Mouse (Mus musculus) layer of hippocampus, postnatal 14 days (tissue): ENCODE results near the gene Scamp4. TPM values are rescaled to one million over a fixed set of nuclear protein-coding genes. Genes with fewer than 3 reads are reported as not detected.
"Not testable (repeated sequence)": the region's sequence is repeated elsewhere in the genome, so short reads cannot be mapped to it uniquely, and the experiment has no call there.

Source experiments
- DNase-seq, 2 experiments: peaks; one replicate each; pipeline ENCODE4 v3.0.0; 2021 to 2022; ENCODE audit warnings: low spot score in 2 of 2, mixed read lengths in 1 of 2
- total RNA-seq, 2 experiments: library from RNA; stranded (reverse); gene quantifications; 2 replicates each; pipeline ENCODE4 v1.2.3; 2021

The Scamp4 gene
- total RNA-seq, 2 experiments from 2014 or later = 38.5 to 40.7 TPM

DNA sequence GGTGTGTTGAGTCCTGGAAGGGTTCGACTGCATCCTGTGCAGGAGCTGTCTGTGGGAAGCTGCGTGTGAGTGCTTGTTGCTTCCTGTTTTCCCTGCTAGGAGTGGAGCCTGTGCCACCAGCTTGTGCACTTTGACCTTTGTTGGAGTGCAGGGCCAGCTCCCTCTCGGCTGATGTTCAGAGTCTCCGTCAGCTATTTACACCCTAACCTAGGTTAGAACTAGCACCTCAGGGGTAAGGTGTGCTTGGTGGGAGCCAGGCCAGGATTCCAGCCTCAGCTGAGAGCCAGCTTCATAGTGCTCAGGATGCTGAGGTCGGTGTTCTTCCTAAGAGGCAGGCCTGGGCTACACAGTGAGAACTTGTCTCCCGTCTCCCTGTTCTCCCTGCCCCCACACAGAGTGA, 32.7 kb downstream of the Scamp4 start:
- DNase-seq = no peak

DNA sequence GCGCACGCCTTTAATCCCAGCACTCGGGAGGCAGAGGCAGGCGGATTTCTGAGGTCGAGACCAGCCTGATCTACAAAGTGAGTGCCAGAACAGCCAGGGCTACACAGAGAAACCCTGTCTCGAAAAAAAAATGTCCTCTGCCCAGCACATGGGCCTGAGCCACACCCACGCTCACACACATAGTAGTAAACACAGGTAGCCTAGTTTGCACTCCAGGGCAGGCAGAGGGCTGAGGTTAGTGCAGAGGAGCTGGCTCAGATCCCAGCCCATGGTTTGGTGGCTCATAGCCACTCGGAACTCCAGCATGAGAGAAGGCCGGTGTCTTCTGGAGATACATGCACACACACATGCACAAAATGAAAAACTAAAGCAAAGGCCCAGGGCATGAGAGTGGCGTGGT, 44.3 kb downstream of the Scamp4 start:
- no peak for DNase-seq

DNA sequence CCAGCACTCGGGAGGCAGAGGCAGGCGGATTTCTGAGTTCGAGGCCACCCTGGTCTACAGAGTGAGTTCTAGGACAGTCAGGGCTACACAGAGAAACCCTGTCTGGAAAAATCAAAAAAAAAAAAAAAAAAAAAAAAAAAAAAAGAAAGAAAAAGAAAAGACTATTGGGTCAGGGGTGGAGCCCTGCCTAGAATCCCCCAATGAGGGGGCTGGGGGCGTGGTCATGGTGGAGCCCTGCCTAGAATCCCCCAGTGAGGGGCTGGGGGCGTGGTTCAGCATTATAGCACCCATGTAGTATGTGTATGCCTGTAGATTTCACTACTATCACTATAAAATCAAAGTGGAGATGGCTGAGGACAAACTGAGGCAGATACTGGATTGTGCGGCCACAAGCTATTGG, 47.2 kb downstream of the Scamp4 start:
- not testable (repeated sequence) for DNase-seq

DNA sequence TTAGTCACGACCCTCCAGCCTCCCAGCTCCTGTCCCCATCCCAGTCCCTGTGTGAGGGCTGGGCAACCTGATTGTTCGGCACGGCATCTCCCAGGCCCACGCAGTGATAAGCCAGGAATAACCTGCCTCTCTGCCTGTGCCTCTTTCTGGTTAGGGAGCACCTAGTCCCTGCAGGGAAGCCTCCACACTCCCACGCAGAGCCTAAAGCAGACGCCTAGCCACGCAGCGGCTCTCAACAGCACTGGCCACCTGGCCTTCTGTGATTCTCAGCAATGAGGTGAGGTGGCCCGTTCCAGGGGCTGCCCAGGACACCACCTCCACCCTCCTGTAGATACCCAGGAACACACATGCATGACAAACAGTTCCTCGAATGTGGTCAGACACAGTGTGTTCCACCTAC, 47.7 kb downstream of the Scamp4 start:
- no peak for DNase-seq

DNA sequence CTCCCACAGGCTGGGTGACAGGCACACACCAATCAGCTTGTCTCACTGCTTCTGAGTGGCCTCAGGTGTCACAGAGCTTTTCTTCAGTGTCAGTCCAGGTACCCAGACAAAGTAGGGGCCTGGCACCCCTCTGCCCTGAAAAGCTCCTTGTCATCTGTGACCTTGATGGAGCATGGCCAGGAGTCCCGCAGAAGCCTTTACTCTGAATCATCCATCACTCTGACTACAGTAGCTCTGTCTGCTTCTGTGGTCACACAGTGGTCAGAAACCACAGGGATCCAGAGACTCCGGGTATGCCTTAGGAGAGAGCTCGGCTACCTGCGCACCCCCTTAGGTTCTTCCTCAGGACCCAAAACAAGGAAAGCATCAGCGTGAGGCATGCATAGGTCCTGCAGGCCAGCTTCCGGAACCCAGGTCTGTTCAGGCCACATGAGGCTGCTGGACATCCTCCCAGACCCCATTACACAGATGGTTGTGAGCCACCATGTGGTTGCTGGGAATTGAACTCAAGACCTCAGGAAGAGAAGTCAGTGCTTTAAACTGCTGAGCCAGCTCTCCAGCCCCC, 50.6 kb downstream of the Scamp4 start:
- no peak for DNase-seq

DNA sequence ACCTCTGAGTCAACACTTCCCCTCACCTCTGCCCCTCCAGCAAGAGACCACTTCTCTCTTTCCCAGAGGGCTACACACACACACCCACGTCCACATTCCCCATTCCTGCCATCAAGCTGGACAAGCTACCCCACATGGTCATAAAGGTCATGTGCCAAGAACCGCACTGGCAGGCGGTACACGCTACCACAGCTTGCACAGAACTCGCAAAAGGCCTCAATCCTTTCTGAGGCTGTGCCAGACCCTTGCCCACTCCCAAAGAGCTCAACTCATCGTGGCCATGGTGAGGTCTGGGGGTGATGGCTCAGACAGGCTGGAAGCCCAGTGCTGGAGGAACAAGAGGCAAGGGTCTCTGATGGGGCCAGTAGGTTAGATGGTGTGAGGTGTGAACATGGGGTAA, 52.2 kb downstream of the Scamp4 start:
- no peak for DNase-seq

DNA sequence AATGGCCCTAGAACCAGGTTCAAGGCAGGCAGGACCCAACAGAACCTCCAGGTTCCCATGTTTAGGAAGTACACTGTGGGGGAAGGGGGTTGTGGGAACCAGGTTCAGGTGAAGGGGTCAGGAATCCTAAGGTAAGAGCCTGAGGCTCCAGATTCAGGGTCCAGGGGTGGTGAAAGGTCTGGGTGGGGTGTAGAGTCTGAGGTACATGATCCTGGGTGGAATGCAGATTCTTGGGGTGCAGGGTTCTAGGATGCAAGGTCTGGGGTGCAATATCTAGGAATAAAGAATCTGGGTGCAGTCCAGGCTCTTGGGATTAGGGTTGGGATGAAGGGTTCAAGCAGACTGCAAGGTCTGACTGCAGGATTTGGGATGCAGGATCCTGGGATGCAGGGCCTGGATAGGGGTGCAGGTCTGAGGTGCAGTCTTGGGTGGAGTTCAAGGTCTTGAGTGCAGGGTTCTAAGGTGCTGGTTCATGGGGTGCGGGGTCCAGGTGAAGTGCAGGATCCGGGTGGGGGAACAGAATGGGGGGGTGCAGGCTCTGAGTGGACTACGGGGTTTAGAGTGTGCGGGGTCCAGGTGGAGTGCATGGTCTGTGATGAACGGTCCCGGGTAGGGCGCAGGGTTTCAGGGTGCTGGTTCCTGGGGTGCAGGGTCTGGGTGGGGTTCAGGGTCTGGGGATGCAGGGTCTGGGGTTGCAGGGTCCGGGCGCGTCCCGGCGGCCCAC, 52.9 kb downstream of the Scamp4 start:
- DNase-seq = no peak

DNA sequence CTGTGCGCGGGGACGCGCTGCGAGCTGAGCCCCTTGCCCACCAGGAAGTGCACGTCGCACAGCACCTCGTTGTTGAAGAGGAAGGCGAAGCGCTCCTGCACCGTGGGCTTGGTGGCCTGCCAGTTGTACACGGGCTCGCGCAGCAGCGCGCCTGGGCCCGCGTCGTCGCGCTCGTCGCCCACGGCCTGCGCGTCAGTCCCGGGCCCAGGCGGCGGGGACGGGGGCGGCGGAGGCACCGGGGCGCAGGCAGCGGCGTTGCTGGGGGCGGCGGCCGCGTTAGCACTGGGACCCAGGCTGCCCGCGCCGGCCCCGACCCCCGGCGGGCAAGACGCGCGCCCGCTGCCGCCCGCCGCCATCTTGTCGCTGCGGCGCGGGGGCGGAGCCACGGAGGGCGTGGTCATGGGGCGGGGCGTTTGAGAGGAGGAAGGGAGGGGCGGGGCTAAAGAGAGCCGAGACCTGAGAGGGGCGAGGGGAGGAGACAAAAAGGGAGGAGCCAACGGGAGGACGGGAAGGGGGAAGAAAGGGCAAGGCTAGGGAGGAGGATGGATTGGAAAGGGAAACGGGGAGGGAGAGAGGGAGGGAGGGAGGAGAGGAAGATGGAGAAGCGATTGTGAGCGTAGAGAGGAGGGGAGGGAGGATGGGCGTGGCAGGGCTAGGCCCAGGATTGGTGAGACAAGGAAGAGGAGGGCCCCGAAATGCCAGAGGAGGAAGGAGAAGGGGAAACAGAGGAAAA, 53.6 kb downstream of the Scamp4 start:
- DNase-seq = peak; percentile 88 to 97

DNA sequence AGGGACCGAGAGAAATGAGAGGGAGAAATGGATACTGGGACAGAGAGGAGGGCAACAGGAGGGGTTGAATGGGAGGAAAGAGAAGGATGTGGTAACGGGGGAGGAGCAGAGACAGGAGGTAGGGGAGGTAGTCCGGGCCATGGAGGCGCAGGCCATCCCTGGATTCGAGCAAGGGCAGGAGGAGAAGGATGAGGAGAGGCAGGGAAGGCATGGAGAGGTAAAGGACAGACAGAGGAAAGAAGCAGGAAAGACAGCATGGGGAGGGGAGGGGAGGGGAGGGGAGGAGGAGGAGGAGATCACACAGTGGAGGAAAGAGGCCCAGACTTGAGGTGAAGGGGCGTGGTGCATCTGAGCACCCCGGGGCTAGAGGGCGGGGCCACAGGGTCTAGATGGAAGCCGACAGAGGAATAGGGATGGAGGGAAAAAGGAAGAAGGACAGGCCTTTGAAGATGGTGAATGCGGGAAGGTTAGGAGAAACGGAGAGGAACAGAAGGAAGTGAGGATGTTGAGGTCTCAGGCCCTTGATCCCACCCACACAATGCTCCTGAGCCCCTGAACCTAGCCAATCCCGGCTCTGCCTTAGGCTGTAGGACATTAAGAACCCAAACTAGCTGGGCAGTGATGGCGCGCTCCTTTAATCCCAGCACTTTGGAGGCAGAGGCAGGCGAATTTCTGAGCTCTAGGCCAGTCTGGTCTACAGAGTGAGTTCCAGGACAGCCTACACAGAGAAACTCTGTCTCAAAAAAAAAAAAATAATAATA, 54.4 kb downstream of the Scamp4 start, which contains the start of gene Btbd2:
TSS of gene Btbd2 (minus strand) at position 209 of the 761 bp plus-strand sequence.
- no peak for DNase-seq

DNA sequence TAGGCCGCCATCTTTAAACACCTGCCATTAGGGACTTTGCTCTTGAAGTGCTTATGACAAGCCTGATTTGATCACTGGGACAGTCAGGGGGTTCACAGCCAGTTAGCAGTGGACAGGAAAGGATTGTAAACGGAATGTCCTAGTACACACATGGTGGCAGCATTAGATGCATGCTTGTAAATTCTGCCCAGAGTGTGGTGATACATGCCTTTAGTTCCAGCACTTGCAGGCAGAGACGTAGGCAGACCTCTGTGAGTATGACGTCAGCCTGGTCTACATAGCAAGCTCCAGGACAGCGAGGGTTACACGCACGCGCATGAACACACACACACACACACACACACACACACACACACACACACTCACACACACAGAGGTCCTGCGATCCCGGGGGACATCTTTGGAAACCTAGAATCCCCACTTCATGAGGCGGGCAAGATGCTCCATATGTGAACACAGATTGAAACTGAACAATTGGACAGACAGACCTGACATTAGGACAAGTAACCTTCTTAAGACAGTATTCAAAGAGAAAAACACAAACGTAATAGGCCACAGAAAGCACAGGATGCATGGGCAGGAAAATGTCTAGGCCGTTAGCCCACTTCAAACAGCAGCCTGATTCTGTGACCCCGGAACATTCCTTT, 55.6 kb downstream of the Scamp4 start:
- DNase-seq = no peak

DNA sequence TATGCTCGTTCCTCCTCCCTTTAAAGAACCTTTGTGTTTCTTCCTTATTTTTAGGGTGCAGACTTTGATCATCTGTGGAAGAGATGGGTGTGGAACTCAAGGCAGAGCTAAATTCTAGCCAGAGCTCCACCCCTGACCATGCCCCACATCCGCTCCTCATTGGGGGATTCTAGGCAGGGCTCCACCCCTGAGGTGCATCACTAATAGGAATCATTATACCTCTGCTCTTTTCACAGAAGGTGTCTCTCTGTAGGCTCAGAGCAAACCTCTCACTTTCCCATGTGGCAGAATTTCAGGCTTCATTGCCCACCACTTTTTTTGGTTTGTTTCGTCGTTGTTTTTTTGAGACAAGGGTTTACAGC, 56.1 kb downstream of the Scamp4 start:
- DNase-seq = no peak

DNA sequence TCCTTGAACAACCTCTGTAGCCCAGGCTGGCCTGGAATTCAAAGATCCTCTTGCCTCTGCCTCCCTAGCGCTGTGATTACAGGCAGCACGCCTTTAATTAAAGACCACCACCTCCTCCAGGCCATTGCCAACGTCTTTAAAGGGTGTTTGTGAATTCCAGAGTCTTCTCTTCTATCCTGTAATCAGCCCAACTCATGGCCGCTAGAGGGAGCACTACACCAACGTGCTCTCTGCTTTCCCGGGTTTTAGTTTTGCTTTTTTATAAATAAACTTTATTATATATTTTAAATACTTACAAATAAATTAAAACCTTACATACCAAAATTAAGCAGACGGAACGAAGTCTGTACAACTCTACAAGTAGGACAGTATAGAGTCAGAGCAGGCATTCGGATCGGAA, 56.5 kb downstream of the Scamp4 start:
- peak; percentile 77 for DNase-seq

DNA sequence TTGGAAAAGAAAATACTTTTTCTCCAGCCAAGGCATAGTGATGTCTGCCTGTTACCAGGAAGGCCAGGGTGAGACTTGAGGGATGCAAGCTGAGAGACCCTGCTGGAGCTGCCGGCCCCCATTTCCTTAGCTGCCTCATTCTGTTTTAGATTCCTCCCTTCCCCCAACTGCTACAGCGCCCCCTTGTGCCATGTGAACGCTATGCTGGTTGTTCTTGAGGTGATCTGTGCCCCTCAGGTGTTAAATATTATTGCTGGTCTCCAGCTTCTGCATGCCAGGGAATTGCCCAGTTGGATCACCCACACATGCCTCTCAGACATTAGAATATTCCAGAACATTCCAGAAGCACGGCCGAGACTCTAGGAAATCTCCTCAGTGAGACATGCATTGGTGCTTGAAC, 58.5 kb downstream of the Scamp4 start:
- DNase-seq = no peak

DNA sequence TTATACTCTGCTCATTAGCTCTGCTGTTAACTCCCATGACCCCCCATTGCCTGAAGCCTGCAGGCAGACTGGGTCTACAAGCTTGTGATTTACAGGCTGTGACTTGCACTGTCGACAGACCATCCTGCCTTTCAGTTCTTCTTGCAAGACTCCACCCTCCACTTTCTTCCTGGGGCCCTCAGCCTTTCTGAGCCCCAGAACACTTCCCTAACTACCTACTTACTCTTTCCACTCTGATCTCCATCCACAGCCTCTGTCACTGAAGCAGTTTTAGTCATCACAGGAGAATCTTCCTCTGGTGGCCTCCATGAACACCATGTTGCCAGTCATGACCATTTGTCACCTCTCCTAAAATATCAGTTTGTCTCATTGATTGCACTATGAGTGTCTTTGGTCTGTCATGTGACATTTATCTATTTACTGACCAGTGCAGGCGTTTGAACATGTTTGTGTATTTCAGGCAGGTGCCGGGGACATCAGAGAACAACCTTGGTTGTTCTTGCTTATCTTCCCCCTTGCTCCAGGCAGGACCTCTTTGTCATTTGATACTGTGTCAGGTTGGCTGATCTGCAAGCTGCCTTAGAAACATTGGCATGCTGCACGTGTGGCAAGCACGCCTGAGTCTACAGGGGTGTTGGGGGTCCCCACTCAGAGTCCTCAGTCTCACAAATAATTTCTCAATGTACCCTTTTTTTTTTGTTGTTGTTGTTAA, 61.0 kb downstream of the Scamp4 start:
- DNase-seq = no peak

DNA sequence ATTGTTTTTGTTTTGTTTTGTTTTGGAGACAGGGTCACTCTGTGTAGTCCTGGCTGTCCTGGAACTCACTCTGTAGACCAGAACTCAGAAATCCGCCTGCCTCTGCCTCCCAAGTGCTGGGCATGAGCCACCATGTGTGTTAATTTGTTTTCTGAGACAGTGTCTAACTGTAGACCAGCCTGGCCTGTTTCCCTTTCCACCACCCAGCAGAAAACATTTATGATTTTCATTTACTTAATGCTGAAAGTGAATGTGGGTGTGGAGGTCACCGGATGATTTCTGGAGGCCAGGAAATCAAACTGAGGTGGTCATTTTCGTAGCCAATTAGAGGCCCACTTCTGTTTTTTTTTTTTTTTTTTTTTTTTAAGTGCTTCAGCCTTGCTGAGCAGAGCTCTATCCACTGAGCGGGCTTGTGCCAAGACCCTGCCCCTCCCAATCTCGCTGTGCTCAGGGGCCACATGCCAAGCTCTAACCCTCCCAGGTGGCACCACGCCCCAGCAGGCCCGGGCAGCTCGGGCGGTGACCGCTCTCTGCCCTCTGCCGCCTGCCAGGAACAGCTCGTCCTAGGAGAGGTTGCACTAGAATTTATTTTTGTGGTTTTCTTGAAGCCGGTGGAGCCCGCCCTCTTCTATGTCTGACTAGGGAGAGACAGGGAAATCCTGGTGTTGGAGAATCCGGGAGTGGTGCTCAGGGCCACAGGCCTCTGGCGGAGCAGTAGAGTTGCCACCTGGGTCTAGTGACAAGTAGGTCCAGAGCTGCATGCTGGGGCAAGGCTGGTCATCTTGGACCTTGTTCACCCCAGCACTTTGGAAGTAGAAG, 61.7 kb downstream of the Scamp4 start:
- no peak for DNase-seq

DNA sequence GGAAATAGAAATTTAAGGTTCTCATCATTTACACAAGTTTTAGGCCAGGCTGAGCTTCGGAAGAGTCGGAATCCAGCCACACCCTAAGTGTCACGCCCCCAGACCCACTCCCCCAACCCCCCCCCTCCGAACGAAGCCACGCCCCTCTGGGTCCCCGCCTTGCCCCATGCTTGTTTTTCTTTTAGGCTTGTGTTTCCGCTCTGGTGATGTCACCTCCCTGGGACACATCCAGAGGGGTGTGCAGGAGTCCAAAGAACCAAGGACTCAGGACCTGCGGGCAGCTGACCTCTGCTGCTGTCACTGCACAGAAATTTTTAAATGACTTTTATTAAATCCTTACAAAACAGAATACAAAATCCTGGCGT, 62.3 kb downstream of the Scamp4 start:
- no peak for DNase-seq
